Mouse (Mus musculus): ENCODE results near the gene Fer1l5.
A peak's percentile ranks its signal among the peaks of the same experiment; 100 is the strongest.

Gene Fer1l5

DNA sequence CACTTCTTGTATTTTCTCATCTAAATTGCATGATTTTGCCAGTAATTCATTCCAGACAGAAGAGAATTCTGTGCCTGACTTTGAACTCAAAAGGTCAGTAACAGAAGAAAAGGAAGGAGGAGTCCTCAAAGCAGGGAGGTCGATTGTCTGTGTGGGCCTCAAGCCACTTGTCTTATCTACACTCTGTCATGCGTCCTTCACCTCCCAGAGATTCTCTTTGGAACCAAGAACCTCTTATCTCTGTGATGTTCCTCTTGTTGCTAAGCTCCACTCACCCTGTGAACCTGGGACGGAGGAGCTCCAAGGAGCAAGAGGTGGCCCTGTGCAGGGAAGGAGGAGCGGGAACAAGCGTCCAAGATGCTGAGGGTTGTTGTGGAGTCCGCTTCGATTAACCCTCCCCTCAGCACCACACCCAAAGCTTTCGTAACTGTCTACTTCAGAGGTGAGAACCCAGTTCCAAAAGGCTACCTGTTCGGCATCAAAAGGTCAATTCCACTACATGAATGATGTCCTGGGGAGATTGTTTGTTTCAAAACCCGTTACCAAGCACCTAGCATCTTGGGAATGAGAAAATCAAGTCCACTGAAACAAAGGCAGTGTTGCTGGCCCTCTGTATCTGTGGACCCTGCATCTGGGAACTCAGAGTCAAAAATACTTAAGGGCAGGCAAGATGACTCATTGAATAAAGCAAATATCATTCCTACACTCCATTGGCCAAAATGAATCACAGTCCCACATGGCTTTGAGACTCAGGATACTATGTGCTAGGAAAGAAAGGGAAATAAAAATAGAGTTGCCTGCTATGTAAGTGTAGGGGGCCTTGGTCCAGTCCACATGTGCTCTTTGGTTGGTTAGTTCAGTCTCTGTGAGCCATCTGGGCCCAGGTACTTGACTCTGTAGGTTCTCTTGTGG lies at the start of gene Fer1l5:
Gene Fer1l5, plus strand, starts transcription at position 358 of the 912 bp plus-strand sequence.
- no peak for DNase-seq (ENCODE audit: low spot score in 2 of 2)

DNA sequence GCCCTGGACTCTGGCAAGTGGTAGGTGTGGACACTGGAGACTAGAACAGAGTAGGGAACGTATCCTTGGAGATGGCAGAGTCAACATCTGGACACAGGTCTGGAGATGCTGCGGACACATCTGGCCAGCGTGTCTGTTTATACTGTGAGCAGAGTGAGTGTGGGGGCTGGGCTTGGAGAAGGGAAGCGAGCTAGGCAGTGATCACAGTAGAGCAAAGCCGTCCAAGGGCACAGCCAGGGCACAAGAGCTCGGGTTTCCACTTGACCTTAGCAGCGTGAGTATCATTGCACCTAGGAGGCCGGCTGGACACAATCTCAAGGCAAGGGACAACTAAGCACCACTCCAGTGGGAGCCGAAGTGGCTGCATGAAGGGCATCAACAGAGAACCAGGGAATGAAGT lies 49.0 kb upstream of the Fer1l5 start:
- no peak for DNase-seq (ENCODE audit: low spot score in 2 of 2)

DNA sequence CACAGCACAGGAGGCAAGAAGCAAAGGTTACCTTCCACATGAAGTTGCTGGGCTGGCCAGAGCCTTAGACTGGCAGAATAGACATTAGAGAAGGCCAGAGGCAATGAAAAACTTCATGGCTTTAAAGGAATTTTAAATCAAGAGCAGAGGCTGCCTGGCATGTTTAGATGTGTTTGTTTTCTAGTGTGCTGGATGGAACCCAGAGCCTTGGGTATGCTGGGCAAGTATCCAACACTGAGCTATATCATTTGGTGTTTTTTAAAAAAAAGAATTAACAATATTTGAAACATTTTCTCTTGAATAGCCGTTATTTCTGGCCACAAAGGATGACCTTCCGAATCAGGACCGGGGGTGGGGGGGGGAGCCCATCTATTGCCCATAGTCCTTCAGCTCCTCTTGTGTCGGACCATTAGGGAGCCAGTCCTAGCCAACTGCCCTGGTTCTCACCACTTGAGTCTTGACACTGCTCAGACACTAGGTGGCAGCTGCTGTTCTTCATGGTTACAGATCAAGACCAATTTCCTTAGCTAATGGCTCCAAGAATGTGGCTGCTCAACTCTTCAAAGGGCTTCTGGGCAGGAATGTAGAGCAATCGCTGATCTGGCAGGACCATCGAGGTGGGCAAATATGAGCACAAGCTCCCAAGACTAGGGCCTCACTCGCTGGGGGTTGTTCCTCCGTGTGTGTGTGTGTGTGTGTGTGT lies 48.2 kb upstream of the Fer1l5 start:
- peak in 1 of 2 experiments; percentile 42 for DNase-seq (ENCODE audit: low spot score in 2 of 2)

DNA sequence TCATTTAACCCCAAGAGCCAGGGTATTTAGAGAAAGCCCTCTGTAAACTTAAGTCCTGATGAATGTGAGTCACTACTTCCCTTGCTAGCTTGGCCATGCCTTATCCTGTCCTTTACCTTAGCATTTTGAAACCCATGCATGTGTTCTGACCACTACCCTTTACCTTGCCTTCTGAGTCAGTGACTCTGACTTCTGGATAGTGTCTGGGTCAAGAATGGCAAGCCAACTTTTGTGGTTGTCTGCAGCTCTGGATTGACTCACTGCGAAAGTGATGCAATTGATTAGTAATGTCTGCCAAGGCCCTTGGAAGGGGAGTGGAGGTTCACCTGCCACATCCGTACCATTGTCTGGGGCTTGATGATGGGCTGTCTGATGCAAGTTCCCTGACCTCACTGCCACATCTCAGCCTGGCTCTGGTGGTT lies 46.2 kb upstream of the Fer1l5 start:
- no peak for DNase-seq (ENCODE audit: low spot score in 2 of 2)

DNA sequence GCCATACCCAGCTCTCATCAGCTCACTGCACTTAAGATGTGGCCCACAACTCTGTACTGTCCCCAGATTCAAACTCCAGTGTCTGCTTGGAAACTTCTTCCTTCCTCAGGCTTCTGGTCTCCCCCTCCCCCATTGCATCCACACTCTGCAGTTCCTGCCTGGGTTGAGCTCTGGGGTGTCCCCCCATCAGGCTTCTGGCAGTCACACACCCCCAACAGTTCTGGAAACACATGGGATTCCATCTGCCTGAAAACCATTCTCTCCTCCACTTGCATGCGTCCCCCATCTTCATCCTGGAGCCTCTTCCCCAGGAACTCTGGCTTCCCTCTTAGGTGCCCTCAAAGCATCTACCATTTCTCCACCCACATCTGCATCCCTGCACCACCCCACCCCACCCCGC lies 45.3 kb upstream of the Fer1l5 start:
- no peak for DNase-seq (ENCODE audit: low spot score in 2 of 2)

DNA sequence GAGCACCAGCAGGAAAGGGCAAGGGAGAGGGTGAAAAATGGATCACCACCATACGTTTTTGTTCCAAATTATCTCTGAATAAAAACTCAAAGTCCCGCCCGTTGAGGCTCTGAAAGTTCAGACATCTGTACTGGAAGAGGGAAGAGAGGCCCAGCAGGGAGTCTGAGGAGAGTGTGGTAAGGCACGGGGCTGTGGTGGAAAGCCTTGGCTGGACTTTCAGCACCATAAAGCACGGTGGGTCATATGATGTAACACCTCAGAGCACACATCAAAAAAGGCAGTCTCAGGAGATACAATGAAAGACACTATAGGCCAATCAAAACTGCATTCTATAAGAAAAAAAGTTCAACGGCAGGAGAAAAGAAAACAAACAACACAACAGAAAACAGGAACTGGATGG lies 40.3 kb upstream of the Fer1l5 start:
- DNase-seq (ENCODE audit: low spot score in 2 of 2): no peak

DNA sequence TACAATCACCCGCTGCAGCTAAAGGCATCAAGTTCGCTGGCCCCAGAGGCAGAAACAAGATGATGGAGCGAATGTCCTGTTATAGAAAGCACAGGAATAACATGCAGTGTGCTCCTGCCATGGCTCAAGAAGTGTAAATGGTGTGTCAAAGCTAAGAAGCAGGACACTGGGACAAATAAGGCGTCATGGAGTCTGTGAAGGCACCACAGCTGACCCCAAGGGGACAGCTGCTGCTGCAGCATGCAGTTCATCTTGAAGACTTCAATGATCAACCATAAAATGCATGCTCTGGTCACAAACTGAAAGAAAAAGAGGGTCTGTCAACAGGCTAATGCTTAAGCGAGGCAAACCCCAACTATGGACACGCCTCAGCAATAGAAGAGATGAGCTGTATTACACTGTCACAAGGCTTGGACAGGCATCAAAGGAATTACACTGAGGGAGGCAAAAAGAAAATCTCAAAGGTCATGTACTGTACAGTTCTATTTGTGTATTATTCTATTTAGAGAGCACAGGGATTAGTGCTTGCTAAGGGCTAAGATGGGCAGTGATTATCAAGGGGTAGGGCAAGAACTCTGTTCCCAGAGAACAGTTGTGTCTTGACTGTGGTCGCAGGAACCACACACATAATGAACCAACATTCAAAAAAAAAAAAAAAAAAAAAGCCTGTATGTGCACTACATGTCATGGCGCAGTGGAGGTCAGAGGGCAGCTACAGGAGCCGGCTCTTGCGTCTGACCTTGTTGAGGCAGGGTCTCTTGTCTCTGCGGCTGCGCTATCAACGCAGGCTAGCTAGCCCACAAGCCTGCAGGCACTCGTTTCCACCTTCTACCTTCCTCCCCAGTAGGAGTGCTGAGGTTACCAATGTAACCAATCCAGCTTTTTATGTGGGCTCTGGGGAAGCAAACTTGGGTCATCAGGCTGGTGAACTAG lies 38.9 kb upstream of the Fer1l5 start:
- no peak for DNase-seq (ENCODE audit: low spot score in 2 of 2)

DNA sequence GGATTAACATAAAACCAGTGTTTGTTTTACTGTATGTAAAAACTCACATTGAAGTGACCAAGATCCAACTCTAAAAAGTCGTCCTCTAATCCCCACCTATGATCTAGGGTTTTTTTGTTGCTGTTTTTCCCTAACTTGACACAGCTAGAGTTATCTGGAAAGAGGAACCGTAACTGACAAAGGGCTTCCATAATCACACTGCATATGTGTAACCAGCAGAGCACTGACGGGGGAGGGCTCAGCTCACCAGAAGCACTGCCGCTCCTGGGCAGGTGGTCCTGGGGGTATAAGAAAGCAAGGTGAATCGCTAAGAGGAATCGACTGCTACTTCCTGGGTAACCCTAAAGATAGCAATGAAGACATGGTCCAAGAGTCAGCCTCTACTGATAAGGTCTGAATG lies 29.5 kb upstream of the Fer1l5 start:
- no peak for DNase-seq (ENCODE audit: low spot score in 2 of 2)

DNA sequence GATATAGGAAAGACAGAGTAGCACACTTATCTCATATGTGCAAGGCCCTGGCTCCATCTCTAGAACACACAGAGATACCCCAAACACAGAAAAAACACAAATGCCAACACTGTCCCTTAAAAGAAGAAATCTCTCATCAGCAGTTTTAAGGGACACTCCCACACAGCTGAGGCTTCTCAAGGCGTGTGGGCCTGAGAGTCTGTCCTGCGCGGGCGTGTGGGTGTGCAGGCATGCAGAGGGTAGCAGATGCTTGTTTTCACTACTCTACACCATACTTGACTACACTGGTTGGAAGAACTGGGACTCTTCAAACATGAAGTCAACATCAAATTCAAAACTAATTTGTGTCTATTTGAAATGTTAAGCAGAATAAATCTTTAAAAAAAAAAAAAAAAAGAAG lies 19.7 kb upstream of the Fer1l5 start:
- DNase-seq (ENCODE audit: low spot score in 2 of 2): no peak

DNA sequence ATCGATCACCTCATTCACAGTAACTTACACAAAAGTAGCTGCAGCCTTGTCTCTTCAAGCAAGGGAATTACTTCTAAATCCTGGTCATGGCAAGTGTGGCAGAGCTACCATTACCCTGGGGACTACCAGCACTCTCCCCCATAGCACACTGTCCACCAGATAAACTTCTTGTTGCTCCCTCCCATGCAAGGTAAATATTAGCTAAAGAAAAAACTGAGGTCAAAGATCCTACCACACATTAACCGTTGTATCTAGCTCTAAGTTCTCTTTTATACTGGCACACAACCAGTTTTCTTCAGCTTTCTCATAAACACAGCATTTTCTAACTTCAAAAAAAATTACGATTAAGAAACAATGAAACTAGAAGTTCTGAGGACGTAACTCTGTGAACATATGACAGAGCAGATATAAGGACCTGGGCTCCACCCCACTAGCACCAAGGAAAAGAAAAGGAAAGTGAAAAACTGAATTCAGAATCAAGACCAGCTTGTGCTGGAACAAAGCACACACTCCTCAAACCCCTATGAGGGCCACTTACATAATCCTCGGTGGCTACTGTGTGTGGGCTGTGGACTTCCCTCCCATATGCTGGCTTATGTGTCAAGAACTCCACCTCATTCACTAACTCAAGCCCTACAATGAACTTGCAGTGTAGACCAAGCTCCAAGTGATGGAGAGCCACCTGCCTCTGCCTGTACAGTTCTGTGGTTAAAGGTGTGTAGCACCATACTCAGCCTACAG lies 15.0 kb upstream of the Fer1l5 start:
- DNase-seq (ENCODE audit: low spot score in 2 of 2): no peak

DNA sequence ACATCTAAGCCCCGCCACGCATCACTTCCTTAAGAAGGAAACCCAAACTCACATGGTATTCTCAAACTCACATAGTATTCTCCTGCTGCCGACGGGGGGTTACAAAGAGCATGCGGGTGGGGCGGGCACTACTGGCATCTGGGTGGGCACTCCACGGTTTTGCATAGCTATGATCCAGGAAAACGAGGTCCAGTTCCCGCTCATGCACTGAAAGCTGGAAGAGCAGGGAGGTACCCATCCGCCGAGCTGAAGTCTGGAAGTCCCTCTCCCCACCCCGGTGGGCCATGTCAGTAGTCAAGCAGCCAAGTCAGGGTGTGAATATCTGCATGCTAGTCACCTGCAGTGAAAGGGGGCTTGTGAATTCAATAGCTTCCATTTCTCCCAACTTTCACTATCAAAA lies 4.4 kb upstream of the Fer1l5 start:
- no peak for DNase-seq (ENCODE audit: low spot score in 2 of 2)

DNA sequence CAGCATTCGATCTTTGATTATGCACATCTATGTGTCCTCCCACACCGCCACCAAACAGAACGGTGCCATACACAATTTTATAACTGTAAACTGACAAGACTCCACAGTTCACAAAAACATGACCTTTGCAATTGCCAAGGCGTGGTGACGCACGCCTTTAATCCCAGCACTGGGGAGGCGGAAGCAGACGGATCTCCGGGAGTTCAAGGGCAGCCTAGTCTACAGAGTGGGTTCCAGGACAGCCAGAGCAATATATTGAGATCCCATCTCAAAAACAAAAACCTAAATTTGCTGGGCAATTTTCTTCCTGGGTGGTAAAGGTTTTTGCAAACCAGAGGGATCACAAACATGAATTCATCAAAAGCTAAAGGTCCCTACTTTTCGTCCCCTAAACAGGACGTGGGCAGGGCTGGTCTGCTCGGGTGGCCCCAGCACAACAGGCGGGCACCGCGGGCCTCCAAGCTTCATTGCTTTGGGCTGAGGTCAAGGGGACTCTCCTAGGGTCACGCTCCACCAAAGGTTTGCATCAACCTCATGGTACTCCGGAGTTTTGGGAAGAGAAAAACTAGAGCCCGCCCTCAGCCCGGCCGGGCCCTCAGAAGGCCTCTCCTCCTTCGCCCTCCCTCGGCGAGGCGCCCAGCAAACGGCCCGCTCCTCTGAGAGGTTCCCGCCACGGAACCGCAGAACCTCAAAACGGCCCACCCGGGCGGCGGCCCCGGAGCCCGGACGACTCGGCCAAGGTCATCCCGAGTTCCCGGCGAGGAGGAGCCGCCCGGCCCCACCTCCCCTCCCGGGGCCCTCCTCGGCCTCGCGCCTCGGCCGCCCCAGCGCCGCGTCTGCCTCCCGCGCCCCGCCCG lies 3.8 kb upstream of the Fer1l5 start:
- peak in 1 of 2 experiments; percentile 68 for DNase-seq (ENCODE audit: low spot score in 2 of 2)

DNA sequence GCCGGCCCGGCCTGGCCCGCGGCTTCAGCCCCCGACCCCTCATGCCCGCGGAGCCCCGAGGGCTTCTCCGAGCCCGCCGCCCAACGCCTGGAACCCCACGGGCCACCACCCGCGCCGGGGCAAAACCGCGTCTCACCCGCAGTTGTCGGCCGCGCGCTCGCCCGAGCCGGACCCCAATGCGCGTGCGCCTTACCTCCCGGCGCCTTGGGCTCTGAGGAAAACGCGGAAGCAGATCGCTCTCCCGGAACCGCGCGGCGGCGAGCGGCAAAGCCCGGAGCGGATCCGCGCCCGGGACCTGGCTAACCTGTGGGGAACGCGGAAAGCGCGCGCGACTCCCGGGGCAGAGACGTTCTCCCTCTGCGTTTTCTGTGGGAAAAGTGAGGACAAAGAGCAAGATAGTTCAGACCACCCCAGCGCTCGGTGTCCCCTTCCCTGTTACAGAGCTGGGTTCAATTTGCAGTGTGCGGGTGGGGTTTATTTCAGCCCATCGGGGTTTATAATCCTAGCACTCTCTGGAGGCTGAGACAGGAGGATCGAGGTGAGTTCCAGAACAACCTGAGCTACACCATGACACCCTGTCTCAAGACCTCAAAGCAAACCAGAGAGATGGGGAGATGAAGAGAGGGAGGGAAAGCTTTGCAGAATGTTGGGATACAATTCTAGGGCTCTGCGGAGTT lies 3.0 kb upstream of the Fer1l5 start, which contains the start of gene Kansl3:
Gene Kansl3, minus strand, starts transcription at position 213 of the 677 bp plus-strand sequence.
- DNase-seq (ENCODE audit: low spot score in 2 of 2): peak; percentile 91 to 92

DNA sequence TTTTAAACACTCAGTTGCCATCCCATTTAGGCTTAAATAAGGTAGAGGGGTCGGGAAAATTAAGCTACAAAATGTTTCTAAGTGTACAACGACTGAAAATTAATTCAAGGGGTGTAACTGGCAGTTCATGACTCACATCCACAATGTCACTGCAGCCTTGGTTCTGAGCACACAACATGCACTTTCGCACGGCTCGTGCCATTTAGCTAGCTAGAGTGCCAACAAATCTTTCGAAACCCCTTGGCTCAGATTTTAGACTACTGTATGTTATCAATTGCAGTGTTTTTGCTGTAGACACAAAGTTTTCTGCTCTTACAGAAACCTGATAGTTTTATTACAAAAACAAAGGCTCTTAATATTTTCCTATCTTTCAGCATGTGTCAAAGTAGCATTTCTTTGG lies 1.2 kb upstream of the Fer1l5 start:
- DNase-seq (ENCODE audit: low spot score in 2 of 2): no peak

DNA sequence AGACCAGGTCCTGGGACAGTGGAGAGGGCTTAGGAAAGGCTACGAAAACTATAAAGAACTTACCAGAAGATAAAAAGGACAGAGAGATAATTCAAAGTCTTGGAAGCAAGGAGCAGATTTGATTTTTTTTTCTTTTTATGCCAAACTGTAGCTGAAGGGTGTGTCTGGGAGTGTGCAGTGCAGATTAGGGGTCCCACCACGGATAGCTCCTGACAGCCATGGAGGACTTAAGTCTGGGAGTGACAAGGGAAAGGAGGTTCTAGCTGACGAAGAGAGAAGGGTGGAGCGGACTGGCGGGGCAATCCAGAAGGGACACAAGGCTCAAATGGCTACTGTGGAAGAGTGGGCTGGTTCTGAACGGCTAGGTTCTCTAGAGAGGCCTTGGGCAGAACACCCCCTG lies 6.8 kb downstream of the Fer1l5 start:
- no peak for DNase-seq (ENCODE audit: low spot score in 2 of 2)

DNA sequence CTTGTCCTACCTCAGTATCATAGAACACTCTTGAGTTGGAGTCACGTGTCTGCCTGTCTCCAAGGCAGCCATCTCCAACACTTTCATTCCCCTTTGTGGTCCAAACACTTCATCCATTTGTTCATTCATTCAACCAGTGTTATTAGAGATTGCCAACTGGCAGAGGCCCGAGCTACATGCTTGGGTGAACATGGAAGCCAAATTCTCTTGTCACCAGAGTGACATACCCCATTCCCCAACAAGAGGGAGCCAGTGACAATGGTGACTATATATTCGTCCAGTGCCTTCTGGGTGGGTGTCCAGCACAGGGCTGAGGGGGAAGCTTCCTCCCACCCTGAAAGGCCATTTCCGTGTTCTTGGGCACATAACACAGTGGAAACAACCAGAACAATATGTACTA lies 7.5 kb downstream of the Fer1l5 start:
- no peak for DNase-seq (ENCODE audit: low spot score in 2 of 2)

DNA sequence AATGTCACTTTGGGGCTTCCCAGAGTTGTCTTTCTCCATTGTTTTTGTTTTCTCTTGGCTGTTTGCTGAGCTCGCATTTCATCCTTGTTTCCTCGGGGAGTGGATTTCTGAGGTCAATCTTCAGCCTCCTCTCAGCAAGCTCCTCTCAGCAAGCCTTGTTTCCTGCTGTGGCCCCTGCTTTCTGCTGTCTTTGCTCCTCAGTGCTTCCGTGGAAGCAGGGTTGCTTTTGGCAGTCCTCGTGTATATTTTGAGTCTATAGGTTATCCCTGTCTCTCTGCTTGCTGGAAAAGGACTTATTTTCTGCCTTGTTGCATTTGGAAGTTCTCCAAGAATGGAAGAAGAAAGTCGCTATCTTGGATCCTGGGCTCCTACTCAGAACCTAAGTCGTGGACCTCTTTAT lies 24.9 kb downstream of the Fer1l5 start:
- DNase-seq (ENCODE audit: low spot score in 2 of 2): no peak

DNA sequence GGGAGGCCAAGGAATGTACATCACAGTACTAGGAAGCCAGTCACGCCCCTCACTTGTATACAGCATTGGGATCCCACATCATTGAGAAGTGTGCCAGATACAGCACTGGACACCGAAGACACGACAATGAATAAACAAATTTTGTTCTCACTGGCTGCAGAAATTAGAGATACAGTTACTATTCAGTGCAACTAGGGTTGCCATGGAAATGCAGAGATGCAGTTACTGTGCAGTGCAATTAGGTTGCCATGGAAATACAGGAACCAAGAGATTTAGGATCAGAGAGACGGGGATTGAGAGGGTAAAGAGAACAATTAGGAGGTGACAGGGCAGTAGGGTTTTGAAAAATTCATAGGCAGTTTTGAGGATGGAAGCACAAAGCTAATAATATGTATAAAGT lies 29.4 kb downstream of the Fer1l5 start:
- no peak for DNase-seq (ENCODE audit: low spot score in 2 of 2)

DNA sequence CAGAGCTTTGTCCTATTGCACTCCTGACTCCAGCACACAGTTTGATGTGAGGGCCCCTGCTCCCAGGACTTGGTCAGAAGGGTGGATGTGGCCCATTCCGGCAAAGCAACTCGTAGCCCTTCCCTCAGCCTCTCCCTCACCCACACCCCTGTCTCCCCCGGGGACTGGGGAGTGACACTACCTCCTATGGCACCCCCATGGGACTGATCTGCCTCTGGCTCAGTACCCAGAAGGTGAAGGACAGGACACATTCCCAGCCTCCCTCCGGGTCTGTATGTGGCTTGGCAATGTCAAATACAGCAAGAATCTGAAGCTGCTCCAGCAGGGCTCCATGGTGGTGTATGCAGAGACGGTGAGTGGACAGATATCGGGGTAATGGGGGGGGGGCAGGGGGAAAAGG lies 32.4 kb downstream of the Fer1l5 start:
- no peak for DNase-seq (ENCODE audit: low spot score in 2 of 2)

DNA sequence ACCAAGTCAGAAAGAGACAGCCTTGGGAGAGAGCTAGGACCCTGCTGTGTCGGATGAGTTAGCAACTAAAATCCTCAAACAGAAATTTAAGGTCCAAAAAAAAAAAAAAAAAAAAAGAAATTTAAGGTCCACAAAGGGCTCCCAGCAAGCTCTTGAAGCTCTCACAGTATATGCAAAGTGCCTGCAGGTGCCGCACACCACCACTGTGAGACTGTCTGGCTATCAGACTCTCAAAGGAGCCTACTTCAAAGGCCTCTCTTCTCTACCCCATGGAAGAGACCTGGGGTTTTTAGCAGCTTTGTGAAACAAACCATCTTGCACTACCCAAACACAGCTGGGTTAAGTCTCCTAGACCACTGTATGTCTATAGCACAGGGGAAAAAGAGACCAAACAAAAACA lies 57.4 kb downstream of the Fer1l5 start:
- DNase-seq (ENCODE audit: low spot score in 2 of 2): no peak
